Mouse (Mus musculus) E14TG2a.4 (cell line): ENCODE measurements around the gene Msh5.

Source experiments
- CTCF ChIP-seq: conservative IDR thresholded peaks from 2 replicates; pipeline ENCODE4 v1.5.1; 2014; ENCODE audit warnings: low read length
- NANOG ChIP-seq: IDR thresholded peaks from 2 replicates; pipeline ENCODE4 v1.6.1; 2014; ENCODE audit warnings: borderline replicate concordance, low read length, mixed read lengths

DNA sequence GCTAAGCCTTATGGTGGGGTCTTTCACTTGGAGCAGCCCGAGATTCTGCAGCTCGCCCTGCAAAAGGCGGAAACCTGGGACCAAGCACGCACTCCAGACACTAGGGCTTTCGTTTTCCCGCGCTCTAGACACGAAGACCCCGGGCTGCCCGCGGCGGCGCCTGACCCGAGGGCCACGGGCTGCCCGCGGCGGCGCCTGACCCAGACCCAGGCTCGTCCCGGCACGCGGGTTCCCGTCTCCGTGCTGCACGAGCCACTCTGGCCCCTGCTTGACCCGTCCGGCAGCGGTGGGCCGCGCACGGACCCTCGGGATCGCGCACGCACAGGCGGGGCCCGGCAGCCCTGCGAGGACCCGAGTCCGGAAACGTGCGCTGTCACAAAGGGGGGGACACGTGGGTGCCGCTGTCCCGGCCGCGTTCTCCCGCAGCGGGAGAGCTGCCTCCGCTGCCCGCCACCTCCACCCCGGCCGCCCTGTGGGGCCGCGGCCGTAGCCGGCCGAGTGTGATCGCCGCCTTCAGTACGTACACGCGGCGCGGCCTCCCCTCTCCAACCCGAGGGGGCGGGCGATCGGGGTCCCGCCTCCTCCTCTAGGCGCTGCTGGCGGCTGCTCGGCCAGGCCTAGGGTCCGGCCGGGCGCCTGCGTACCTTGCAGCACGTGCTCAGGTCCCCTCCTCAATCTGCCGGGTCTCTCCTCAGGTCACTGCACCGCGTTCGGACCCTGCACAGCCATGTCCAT is 45.7 kb downstream of the Msh5 start, which contains the start of gene Vars:
- TF ChIP-seq CTCF, result no peak
- TF ChIP-seq NANOG, result no peak
